ENCODE assay signal across 8 mouse cellular contexts in genomic region chr7:81762180-81763109, GRCm38 (mm10). TPM values are rescaled to one million over a fixed set of nuclear protein-coding genes. Genes with fewer than 3 reads are reported as not detected.
DNase-seq lines count a peak whose midpoint lies in the region; ATAC-seq lines count a peak whose summit lies in the region.

Gene Ramac (plus strand): TSS chr7:81762925.

- H3K9ac ChIP-seq in hindbrain, embryonic 15.5 days, result peak within 1 kb of the TSS; percentile 89

- peaks cover 52% of the 10 kb centered on the region for H3K79me2 ChIP-seq in macrophage (ENCODE audit: inconsistent target)

- H3K4me1 ChIP-seq in hindbrain, embryonic 15.5 days (replicated peaks), result peaks cover 27% of the 10 kb centered on the region

- peak within 1 kb of the TSS; percentile 92 for H3K27ac ChIP-seq in hindbrain, embryonic 15.5 days (replicated peaks)
- peak within 1 kb of the TSS; percentile 17; the same call in 1 of the 2 replicates for H3K27ac ChIP-seq in macrophage

- DNase-seq in T-cell, adult 2 months (ENCODE audit: low spot score), result peak; percentile 85
- peak; percentile 80 to 84 for DNase-seq in cerebellum, postnatal 36 days
- DNase-seq in frontal cortex, postnatal 36 days (ENCODE audit: low spot score in 2 of 2), result peak; percentile 78 to 82
- DNase-seq in left cerebral cortex, adult 11 months (ENCODE audit: low spot score), result peak; percentile 66
- peak; percentile 89 for DNase-seq in right cerebral cortex, adult 18-20 months
- DNase-seq in urinary bladder, postnatal 10 days (ENCODE audit: low spot score), result peak; percentile 52

- peak; percentile 97 for ATAC-seq in hindbrain, embryonic 15.5 days (ENCODE audit: low FRiP score, low read depth)

- H3K36me3 ChIP-seq in hindbrain, embryonic 15.5 days, result no peaks in the 10 kb centered on the region
- H3K36me3 ChIP-seq in macrophage (ENCODE audit: inconsistent target), result no peaks in the 10 kb centered on the region

- no peaks in the 10 kb centered on the region for H3K27me3 ChIP-seq in hindbrain, embryonic 15.5 days

- H3K9me3 ChIP-seq in hindbrain, embryonic 15.5 days, result no peaks in the 10 kb centered on the region

- peak within 1 kb of the TSS; percentile 100 for H3K4me3 ChIP-seq in hindbrain, embryonic 15.5 days
- peak within 1 kb of the TSS; percentile 75 for H3K4me3 ChIP-seq in macrophage (ENCODE audit: inconsistent target)

- under 1% methylated on average over 55 of the region's 56 CpGs for WGBS in hindbrain, embryonic 15.5 days
- under 1% methylated on average over 56 of the region's 56 CpGs for WGBS in macrophage (ENCODE audit: missing documents)

- peak within 1 kb of the TSS; percentile 92 for H3K4me2 ChIP-seq in hindbrain, embryonic 15.5 days

RNA-seq across cellular contexts. Expression of gene Ramac, which starts in this region (rescaled TPM):
- polyA plus RNA-seq in hindbrain, embryonic 15.5 days (2015; fragmentation: Nextera tagmentation; extraction: Ambion mirVana), result 129 and 137 TPM in 2 replicates
- total RNA-seq in macrophage (2018; cell fraction: chromatin; rRNA removed), result 10 to 100 TPM in 15 of 26 experiments, 1 to 10 TPM in 11; 4.3 to 25.7 (median 10.7) TPM
- 10 to 100 TPM; 32.2 to 80.8 (median 50.1) TPM for total RNA-seq in macrophage (2018; cell fraction: cytosol; rRNA removed)
- total RNA-seq in macrophage (2018; cell fraction: nucleus; rRNA removed), result 10 to 100 TPM in 25 of 26 experiments, 1 to 10 TPM in 1; 8.9 to 41.5 (median 21.3) TPM
- 53.6 to 89.0 TPM (median 71.9 TPM) in 3 replicates for polyA plus RNA-seq in macrophage (2018)

Comparison
In these comparisons a context has a peak if more than half of its experiments do, and no peak if none do; other contexts are left out.
1. Peak in every context shown above with its lines: DNase-seq, ATAC-seq, H3K4me3 ChIP-seq and H3K27ac ChIP-seq.